Mouse (Mus musculus): ENCODE measurements around the gene 4930470P17Rik.

DNA sequence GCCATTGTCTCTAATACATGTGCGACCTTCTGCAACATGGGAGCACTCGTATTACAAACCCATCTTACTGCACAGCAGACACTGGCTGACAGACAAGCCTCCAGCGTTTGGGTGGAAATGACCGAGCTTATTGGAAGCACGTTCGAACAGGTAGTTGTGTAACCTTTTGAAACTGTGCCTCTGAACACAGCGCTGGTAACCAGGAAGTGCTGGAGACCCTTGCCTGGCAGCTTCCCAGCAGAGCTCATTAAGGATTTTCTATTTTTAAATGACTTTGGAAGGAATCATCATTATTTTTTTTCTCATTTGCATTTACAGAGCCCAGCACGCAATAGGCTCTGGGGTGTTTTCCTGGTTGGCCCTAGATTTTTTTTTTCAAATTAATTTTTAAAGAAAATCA lies 36.9 kb upstream of the 4930470P17Rik start:
- no peak for TF ChIP-seq CTCF (IDR thresholded peaks at IDR 0.05; ENCODE audit: insufficient read depth, low read length)
- no peak for TF ChIP-seq POLR2A (IDR thresholded peaks at IDR 0.05; ENCODE audit: borderline replicate concordance, extremely low read depth, low read depth, low read length)
